Mouse (Mus musculus): ENCODE measurements at regions not wholly inside any gene's neighbourhood (a gene's known extent, or its start where the extent isn't known, plus 50 kb on each side); places are given as distances from the start of the nearest gene placed in this dataset.
"Not testable (repeated sequence)": the region's sequence is repeated elsewhere in the genome, so short reads cannot be mapped to it uniquely, and the experiment has no call there.

DNA sequence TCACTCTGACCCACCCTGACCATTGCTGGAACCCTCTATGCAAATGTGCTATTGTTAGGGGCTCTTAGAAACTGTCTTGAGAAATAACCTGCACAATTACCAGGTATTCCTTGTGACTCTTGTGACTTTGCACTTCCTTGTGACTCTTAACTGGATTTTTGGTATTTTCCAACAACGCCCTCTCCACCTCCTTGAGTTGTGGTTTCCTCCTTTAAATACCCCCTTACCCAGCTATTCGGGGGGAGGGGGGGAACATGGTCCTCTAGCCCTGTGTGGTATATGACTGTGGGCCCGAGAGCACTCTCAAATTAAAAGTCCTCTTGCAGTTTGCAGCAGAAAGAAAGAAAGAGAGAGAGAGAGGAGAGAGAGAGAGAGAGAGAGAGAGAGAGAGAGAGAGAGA lies 61.6 kb upstream of the Plcxd3 start:
- TF ChIP-seq MAFK (IDR thresholded peaks at IDR 0.05; ENCODE audit: borderline replicate concordance, low read depth, low read length); CTCF (IDR thresholded peaks at IDR 0.05 in 2 of 3, conservative IDR thresholded peaks at IDR 0.05 in 1 of 3; ENCODE audit: control insufficient read depth in 1 of 3, insufficient read depth in 1 of 3, low read depth in 2 of 3, low read length in 3 of 3, poor library complexity in 1 of 3, severe bottlenecking in 1 of 3); TCF12 (IDR thresholded peaks at IDR 0.05; ENCODE audit: low read depth, low read length); CHD1 (IDR thresholded peaks at IDR 0.05; ENCODE audit: low read depth, low read length); GATA1 (IDR thresholded peaks at IDR 0.05; ENCODE audit: low read depth, low read length); JUND (IDR thresholded peaks at IDR 0.05; ENCODE audit: low read depth, low read length); MYC (IDR thresholded peaks at IDR 0.05; ENCODE audit: low read depth, low read length); POLR2A (IDR thresholded peaks at IDR 0.05; ENCODE audit: control insufficient read depth in 1 of 2, insufficient read depth in 1 of 2, low read depth in 1 of 2, low read length in 2 of 2, poor library complexity in 1 of 2); MEF2A (IDR thresholded peaks at IDR 0.05; ENCODE audit: extremely low read depth, insufficient replicate concordance, low read depth, low read length, poor library complexity, severe bottlenecking): not testable (repeated sequence)

Data from MEL (cell line).